Mouse (Mus musculus) urinary bladder, postnatal 36 days (tissue): ENCODE measurements around the gene Lhx1.
A peak's percentile ranks its signal among the peaks of the same experiment; 100 is the strongest.

Source experiments
- DNase-seq, 2 experiments: peaks; one replicate each; pipeline ENCODE4 v3.0.0; 2022; ENCODE audit warnings: low spot score in 2 of 2, mixed read lengths in 1 of 2

Gene Lhx1

GRCm38 (mm10) chr11:84526976-84527860 is 1.9 kb upstream of the Lhx1 start:
- no peak for DNase-seq

DNA sequence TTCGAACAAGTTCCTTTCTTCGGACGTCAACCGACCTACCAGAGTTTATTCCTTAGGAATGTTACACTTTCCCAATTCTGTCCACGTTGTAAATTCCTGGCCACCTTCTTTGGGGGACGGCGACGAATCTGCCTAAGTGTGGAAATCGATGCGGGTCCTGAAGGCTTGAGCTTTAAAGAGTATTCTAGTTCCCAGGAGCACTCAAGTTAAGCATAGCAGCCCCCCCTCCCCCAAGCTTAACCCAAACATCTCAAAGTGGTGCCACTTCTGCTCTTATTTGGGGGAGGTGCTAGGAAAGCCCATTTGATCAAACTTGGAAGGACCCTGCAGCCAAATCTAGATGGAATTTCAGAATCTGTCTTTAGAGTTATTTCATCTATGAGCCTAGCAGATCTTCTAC is 1.1 kb upstream of the Lhx1 start:
- no peak for DNase-seq

- DNase-seq: no peak
These were observed 644 bp downstream of the Lhx1 start for GRCm38 (mm10) chr11:84524511-84525270.

DNA sequence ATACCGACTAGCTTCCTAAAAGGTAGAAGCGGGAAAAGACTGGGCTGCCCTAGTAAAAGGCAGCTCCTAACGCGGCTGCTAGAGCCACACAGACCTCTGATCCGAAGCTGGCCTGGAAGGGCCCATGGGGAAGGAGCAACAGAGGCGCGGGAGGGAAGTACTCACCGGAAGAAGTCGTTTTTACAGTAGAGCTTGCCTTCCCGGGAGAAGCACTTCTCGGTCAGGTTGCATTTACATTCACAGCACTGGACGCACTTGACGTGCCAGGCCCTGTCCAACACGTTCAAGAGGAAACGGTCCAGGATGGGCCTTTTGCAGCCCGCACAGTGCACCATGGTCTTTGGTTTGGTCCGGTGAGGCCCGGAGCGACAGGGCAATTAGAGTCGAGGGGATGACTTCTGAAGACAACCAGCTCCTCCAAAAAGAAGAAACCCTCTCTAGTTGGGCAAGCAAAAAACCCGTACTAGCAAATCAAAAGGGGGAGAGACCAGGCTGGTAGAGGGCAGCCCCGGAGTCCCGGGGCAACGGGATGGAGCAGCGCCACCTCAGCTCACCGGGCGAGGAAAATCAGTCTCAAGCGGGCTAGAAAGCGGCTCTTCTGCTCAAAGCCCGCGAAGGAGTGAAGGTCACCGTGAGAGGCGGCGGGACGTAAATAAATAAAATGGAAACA is 1.4 kb downstream of the Lhx1 start:
- DNase-seq: no peak

DNA sequence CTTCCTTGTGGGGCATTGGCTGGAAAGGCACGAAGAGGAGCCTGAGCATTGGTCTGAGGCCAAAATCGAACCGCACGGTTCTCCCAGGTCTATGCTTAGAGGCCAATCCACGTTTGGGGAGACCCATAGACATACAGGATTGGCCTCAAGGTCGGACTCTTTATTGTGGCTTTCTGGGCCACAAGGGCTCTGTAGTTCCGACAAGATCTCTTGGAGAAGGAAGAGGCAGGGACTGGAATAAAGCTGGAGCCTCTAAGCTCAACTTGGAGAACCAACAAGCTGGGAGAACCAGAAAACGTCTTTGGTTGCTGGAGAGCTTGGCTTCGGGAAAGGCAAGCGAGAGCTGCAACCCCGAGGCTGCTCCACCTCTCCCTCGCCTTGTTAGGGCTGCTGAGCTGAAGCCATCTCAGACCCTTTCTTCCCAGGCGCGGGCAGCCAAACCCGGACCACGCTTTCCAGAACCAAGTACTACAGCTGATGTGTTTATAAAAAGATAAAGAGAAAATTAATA is 2.0 kb downstream of the Lhx1 start:
- no peak for DNase-seq

GRCm38 (mm10) chr11:84522577-84523320 is 2.6 kb downstream of the Lhx1 start:
- peak; percentile 79 to 88 for DNase-seq

- no peak for DNase-seq
These were observed 3.5 kb downstream of the Lhx1 start for GRCm38 (mm10) chr11:84521751-84522299.

GRCm38 (mm10) chr11:84521071-84521390 is 4.3 kb downstream of the Lhx1 start:
- no peak for DNase-seq

DNA sequence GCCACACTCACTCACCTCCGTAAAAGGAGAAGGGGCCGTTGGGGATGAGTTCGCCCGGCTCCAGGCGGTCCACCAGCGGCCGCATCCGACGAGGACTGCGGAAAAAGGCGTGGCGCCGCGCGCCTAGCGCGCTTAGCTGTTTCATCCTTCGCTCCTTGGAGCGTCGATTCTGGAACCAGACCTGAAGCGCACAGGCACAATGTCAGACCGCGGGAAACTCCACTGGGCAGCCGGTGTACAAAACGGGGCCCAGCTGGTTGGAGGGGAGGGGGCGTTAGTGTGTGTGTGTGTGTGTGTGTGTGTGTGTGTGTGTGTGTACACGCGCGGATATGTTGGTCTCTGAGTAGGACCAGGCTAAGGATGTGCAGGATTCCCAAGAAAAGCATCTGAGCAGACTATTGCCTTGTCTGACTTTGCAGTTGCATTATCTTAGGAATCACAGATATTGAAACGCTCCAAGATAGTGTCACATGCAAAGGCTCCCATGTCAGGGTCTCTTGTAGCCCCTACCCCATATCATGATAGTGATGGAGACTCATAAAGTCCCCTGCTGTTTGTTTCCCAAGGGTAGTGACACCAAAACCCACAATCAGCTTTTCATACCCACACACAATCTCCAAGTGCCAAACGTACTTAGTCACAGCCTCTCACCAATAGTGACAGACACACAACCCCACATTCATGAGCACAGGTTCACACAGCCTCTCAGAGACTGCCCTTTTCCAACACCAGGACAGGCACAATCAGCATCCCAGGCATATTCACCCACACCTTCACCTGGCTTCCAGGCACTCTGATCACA is 4.9 kb downstream of the Lhx1 start:
- no peak for DNase-seq

DNA sequence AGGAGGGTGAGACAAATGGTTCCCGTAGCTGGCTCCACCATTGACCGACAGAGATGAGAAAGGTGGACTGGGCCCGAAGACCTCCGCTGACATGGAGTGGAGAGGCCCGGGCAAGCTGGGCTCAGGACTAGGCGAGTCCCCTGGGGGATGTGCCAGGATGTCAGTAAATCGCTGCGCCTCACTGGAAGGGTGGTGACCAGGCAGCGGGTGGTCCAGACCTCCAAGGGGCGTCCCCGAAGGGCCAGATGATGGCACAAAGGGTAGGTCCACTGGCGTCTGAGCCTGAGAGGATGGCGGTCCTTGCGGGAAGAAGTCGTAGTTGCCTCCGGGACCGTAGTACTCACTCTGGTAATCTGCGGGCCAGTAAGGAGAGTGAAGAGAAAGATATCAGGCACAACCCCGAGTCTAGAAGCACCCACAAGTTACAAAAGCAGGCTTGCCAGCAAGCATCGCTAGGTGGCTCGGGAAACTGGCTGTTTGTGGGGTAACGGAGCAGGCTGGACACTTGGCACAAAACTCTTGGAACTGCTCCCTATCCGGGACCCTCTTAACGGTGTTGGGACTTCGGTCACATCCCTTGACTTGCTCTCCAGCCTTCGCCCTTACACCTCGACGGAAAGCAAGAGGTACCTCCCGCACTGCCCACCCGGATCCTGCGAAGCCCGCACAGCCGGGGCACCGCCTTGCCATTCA is 5.6 kb downstream of the Lhx1 start:
- no peak for DNase-seq

- DNase-seq: no peak
These were observed 6.3 kb downstream of the Lhx1 start for GRCm38 (mm10) chr11:84519036-84519435.

DNA sequence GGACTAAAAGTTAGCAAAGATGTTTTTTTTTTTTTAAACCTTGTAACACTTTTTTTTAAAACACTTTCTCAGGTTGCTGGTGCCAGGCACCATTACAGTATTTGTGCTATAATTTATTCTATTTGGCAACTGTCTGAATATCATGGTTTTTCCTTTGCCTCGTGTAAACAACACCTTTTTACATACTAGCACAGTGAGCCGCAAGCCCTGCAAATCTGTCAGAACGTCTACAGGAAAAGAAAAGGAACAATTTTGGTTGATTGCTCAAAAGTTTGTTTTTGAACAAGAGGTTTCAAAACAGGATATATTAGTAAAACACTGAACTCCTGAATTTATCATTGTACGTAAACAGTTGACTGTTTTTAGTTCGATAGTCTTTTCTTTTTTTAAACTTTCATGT is 7.1 kb downstream of the Lhx1 start:
- DNase-seq: no peak

- no peak for DNase-seq
These were observed 7.9 kb downstream of the Lhx1 start for GRCm38 (mm10) chr11:84517431-84517830.

GRCm38 (mm10) chr11:84516501-84517240 is 8.7 kb downstream of the Lhx1 start:
- DNase-seq: no peak

DNA sequence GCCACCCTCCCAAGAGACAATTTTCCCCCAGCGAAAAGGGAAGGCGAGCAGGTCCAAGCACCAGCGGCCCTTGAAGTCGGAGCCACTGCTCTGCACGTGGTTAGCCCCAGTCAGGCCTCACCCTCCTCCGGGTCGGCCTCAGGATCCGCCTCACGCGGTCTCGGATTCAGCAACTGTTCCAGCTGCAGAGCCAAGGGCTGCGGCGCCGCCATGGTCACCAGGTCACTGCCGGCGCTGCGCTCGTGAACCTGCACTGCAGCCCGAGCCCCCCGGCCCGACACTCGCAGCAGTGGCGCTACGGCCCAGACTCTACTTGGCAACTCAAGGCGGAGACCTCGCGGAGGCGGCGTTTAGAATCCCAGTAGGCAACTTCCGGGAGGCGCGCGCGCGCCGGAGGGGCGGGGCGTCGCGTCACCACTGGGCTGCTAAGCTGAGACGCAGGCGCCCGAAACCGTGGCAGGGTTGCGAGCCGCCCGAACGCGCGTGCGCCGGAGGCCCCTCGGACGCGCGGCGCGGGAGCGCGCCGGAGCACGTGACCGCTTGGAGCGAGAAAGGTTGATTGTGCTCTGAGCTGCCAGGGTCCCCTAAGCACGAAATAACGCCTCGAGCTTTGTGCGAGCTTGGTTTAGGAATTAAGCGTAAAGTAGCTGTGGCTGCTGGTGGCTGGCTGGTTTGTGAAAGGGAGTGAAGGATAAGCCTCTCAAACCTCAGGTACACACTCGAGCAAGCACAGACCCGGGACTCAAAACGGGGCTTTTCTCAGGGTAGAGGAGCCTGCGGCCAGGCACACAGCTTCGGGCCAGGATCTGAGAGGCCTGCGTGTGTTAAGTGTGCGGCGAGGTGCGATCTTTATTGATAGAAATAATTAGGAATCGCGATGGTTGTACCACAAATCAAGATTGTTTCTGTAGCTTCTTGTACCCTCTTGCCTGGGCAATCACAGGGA is 11.9 kb downstream of the Lhx1 start, which contains the start of gene Aatf:
TSS of gene Aatf (minus strand) at position 352 of the 946 bp plus-strand sequence.
- DNase-seq: peak; percentile 92 to 95

GRCm38 (mm10) chr11:84512031-84512430 is 13.3 kb downstream of the Lhx1 start:
- DNase-seq: no peak

GRCm38 (mm10) chr11:84504296-84504695 is 21.0 kb downstream of the Lhx1 start:
- no peak for DNase-seq

DNA sequence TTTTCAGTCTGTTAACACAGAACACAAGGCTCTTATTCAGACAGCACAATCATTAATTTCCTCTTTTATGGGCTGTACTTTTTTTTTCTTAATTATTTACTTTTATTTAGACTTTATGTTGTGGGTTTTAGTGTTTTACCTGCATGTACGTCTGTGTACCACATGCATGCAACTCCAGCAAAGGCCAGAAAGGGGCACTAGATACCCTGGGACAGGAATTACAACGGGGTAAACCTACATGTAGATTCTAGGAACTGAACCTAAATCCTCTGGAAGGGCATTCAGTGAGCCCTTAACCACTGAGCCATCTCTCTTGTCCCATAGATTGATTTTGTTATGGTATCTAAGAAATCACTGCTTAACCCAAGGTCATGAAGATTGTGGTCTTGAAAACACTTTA is 27.4 kb downstream of the Lhx1 start:
- no peak for DNase-seq
